Mouse (Mus musculus) forebrain, embryonic 13.5 days (tissue): ENCODE data around the gene Flna. TPM values are rescaled to one million over a fixed set of nuclear protein-coding genes. Genes with fewer than 3 reads are reported as not detected.
"Not testable (repeated sequence)": the region's sequence is repeated elsewhere in the genome, so short reads cannot be mapped to it uniquely, and the experiment has no call there.

Experiments
- ATAC-seq: fragments of 200-750 bp; cut with Nextera tagmentation; 2 replicates; pipeline ENCODE4 v1.8.0; 2017
- H3K27ac ChIP-seq: fragments of 300-500 bp; sonication (generic); 2 replicates; pipeline ENCODE4 v1.5.1; 2015; ENCODE audit warnings: inconsistent platforms, mild to moderate bottlenecking, moderate library complexity
- H3K27me3 ChIP-seq: fragments of 300-500 bp; sonication (generic); 2 replicates; pipeline ENCODE4 v1.6.1; 2015; ENCODE audit warnings: mild to moderate bottlenecking, inconsistent platforms
- H3K36me3 ChIP-seq: fragments of 300-500 bp; sonication (generic); 2 replicates; pipeline ENCODE4 v1.6.1; 2015; ENCODE audit warnings: mild to moderate bottlenecking, inconsistent platforms; ENCODE audit not compliant: poor library complexity, severe bottlenecking
- H3K4me1 ChIP-seq: fragments of 300-500 bp; sonication (generic); 2 replicates; pipeline ENCODE4 v1.6.1; 2015; ENCODE audit warnings: inconsistent platforms
- H3K4me2 ChIP-seq: fragments of 300-500 bp; sonication (generic); 2 replicates; pipeline ENCODE4 v1.6.1; 2015; ENCODE audit warnings: inconsistent platforms, mild to moderate bottlenecking, moderate library complexity
- H3K4me3 ChIP-seq: fragments of 300-500 bp; sonication (generic); 2 replicates; pipeline ENCODE4 v1.5.1; 2015; ENCODE audit warnings: mild to moderate bottlenecking, inconsistent platforms
- H3K9ac ChIP-seq: fragments of 300-500 bp; sonication (generic); 2 replicates; pipeline ENCODE4 v1.6.1; 2015; ENCODE audit warnings: mild to moderate bottlenecking, inconsistent platforms
- H3K9me3 ChIP-seq: fragments of 300-500 bp; sonication (generic); replicated peaks from 2 replicates; pipeline ENCODE4 v1.6.1; 2016; ENCODE audit warnings: inconsistent platforms
- WGBS: fragments of 180-500 bp; shearing (Covaris S2); methylation state at CpG from one replicate; pipeline ENCODE4 v1.1.7; 2015; 5-methylcytosine and 5-hydroxymethylcytosine counted together
- polyA plus RNA-seq: library from polyadenylated mRNA; unstranded; fragments of >200 nt; fragmentation: Nextera tagmentation; extraction: Ambion mirVana; gene quantifications from 2 replicates; pipeline ENCODE4 v1.2.1, GENCODE M21; 2015

Flna gene
- polyA plus RNA-seq, 1 experiment from 2014 or later, result 102 TPM

GRCm38 (mm10) chrX:74244614-74245083 is 5.0 kb downstream of the Flna start:
- Histone ChIP-seq H3K27me3 (no peaks in the 10 kb centered on the region), H3K36me3 (peaks cover 34% of the 10 kb centered on the region), H3K9me3 (no peaks in the 10 kb centered on the region), H3K9ac (peak overlapping the region; percentile 80), H3K4me2 (peak overlapping the region; percentile 69), H3K4me1 (peaks cover 19% of the 10 kb centered on the region), H3K27ac (peak overlapping the region; percentile 91), H3K4me3 (peak overlapping the region; percentile 58)
- WGBS, result 11% methylated on average over 3 of the region's 3 CpGs
- peak; percentile 36 for ATAC-seq

DNA sequence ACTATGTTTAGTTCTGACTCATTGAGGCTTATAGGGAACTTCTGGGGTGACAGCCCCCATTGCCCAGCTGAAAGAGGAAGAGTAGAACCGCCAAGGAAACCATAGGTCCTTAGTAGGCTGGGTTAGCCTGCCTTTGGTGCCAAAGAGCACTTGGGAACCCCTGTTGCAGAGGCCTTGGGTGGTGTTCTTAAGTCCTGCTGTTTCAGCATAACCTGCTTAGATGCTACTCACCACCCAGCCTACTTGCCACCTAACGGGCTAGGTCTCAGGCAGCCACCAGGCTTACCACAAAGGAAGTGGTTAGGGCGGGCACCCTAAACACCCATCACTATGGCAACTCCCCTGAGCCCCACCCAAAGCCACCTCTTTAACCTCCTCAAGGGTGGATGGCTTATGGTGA is 5.8 kb downstream of the Flna start:
- H3K9ac ChIP-seq, result peak overlapping the region; percentile 80
- no peaks in the 10 kb centered on the region for H3K9me3 ChIP-seq
- no peak for ATAC-seq
- WGBS, result 70% methylated on average over 3 of the region's 3 CpGs
- no peaks in the 10 kb centered on the region for H3K27me3 ChIP-seq
- peaks cover 43% of the 10 kb centered on the region for H3K36me3 ChIP-seq
- H3K27ac ChIP-seq, result 0 out of 2 replicates have a peak overlapping the region, but pooled peaks have one; percentile 6
- H3K4me2 ChIP-seq, result peak overlapping the region; percentile 69
- H3K4me3 ChIP-seq, result peak overlapping the region; percentile 58
- H3K4me1 ChIP-seq, result peaks cover 12% of the 10 kb centered on the region

DNA sequence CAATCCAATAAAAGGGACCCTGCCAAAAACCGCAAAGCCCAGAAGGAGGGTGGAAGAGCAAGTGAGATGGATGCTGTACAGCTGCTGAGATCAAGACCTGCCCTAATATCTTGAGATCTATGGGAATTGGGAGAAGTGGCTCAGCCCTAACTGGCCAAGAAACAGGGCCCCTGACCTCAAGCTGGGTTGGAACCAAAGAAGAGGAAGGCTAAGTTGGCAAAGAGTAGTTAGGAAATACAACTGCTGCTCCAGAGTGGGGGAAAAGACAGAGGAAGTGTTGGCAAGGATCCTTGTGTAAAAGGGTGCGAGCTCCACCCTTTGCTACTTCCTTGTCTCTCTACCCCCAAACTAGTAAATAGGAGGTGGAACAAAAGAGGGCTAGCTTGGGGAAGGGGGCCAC is 6.2 kb downstream of the Flna start:
- Histone ChIP-seq H3K27me3 (no peaks in the 10 kb centered on the region), H3K9me3 (no peaks in the 10 kb centered on the region), H3K4me2 (peak overlapping the region; percentile 69), H3K4me1 (peaks cover 12% of the 10 kb centered on the region), H3K36me3 (peaks cover 47% of the 10 kb centered on the region), H3K27ac (0 out of 2 replicates have a peak overlapping the region, but pooled peaks have one; percentile 6), H3K4me3 (peak overlapping the region; percentile 58), H3K9ac (peak overlapping the region; percentile 80)
- WGBS, result 78% methylated on average over 2 of the region's 2 CpGs
- ATAC-seq, result no peak

- Histone ChIP-seq H3K9me3 (no peaks in the 10 kb centered on the region), H3K36me3 (peaks cover 74% of the 10 kb centered on the region), H3K27ac (no peak overlapping the region), H3K27me3 (no peaks in the 10 kb centered on the region), H3K4me3 (no peak overlapping the region), H3K4me1 (peaks cover 12% of the 10 kb centered on the region), H3K4me2 (no peak overlapping the region), H3K9ac (no peak overlapping the region)
- 89% methylated on average over 4 of the region's 4 CpGs for WGBS
- ATAC-seq, result no peak
Observed at GRCm38 (mm10) chrX:74240332-74240731, 9.3 kb downstream of the Flna start.

- no peaks in the 10 kb centered on the region for H3K27me3 ChIP-seq
- no peak overlapping the region for H3K4me3 ChIP-seq
- H3K4me2 ChIP-seq, result no peak overlapping the region
- H3K9me3 ChIP-seq, result no peaks in the 10 kb centered on the region
- H3K4me1 ChIP-seq, result no peaks in the 10 kb centered on the region
- 96% methylated on average over 5 of the region's 5 CpGs for WGBS
- H3K9ac ChIP-seq, result no peak overlapping the region
- ATAC-seq, result no peak
- H3K27ac ChIP-seq, result no peak overlapping the region
- peaks cover 96% of the 10 kb centered on the region for H3K36me3 ChIP-seq
Observed at GRCm38 (mm10) chrX:74233196-74233595, 16.4 kb downstream of the Flna start.

DNA sequence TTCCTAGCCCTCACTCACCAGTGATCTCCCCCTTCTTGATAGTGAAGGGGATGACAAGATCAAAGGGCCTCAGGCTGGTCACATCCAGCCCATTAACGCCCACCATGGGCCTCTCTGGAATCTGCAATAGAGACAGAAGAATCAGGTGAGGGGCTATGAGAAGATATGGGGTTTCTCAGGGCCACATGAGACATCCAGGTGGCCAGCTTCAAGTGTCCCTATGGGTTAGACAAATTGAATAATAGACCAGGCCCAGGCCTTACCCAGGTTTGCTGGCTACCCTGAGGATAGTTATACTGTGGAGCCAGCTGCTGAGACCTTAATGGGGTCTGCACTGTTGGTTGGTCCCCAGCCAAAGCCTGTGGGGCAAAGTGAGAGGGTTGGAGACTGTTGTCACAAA is 19.6 kb downstream of the Flna start:
- H3K27ac ChIP-seq, result no peak overlapping the region
- H3K4me3 ChIP-seq, result no peak overlapping the region
- WGBS, result 76% methylated on average over 1 of the region's 1 CpGs
- H3K36me3 ChIP-seq, result peaks cover 100% of the 10 kb centered on the region
- no peak overlapping the region for H3K4me2 ChIP-seq
- no peaks in the 10 kb centered on the region for H3K9me3 ChIP-seq
- no peaks in the 10 kb centered on the region for H3K4me1 ChIP-seq
- H3K9ac ChIP-seq, result no peak overlapping the region
- H3K27me3 ChIP-seq, result no peaks in the 10 kb centered on the region
- ATAC-seq, result no peak

DNA sequence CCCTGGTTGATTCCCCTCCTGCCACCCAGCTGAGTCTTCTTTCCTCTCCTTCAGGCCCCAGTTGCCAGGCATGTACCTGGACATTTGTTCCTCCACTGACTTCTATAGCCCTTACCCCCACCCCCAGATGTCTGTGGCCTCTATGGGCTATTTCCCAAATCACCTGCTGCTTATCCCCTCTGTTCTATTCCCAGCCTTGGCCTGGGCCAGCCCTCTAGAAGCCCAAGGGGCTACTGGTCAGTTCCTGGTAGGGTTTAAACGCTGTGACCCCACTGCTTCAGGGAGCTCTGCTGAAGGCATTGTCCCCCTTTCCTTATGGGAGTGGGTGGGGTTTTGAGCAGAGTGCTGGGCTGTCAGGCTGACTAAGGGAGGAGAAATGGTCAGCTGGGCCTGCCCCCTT is 29.5 kb downstream of the Flna start:
- WGBS, result 46% methylated on average over 1 of the region's 1 CpGs
- not testable (repeated sequence) for H3K27me3 ChIP-seq, H3K9me3 ChIP-seq, H3K4me2 ChIP-seq, H3K4me1 ChIP-seq, H3K9ac ChIP-seq, H3K27ac ChIP-seq, H3K4me3 ChIP-seq
- H3K36me3 ChIP-seq, result peaks cover 28% of the 10 kb centered on the region
- ATAC-seq, result 0 out of 2 replicates have a peak, but pooled peaks have one; percentile 10

DNA sequence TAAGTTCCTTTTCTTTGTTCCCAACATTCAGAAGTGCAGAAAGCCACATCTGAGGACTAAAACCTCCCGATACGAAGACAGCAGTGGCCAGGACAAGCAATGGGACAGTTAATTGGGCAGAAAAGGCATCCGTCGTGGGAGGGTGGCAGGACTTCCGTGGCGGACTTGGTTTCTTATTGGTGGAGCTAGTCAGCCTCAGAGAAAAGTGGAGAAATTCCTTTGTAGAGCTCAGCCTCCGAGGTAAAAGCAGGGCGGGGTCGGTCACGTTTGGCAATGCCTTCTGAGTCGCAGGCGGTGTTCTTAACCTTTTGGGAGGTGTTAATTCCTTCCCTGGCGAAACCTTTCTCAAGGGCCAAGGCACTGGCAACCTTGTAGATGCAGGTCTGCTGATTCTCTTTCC is 30.2 kb downstream of the Flna start:
- Histone ChIP-seq H3K4me1 (no peaks in the 10 kb centered on the region), H3K27me3 (no peaks in the 10 kb centered on the region), H3K9me3 (no peaks in the 10 kb centered on the region), H3K4me3 (no peak overlapping the region), H3K9ac (no peak overlapping the region), H3K36me3 (peaks cover 22% of the 10 kb centered on the region), H3K27ac (no peak overlapping the region), H3K4me2 (no peak overlapping the region)
- no peak for ATAC-seq
- WGBS, result 67% methylated on average over 13 of the region's 13 CpGs

DNA sequence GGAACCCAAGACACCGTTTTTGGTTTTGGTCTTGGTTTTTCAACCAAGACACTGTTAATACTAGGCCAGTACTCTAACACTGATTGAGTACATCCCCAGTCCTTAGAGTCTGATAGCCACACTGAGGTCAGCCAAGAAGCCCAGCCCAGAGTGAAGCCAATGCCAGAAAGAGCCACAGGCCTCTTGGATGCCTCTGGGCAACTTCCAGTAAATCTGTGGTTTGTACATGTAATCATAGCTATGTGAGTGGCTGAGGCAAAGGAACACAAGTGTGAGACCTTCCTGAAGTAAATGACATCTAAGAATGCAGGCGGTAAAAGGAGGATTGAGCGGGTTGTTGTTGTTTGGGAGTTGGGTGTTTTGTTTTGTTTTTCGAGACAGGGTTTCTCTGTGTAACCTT is 31.1 kb downstream of the Flna start:
- 91% methylated on average over 4 of the region's 4 CpGs for WGBS
- Histone ChIP-seq H3K9me3 (no peaks in the 10 kb centered on the region; the same call in 1 of the 2 replicates), H3K36me3 (peaks cover 13% of the 10 kb centered on the region), H3K4me2 (no peak overlapping the region), H3K27me3 (no peaks in the 10 kb centered on the region), H3K4me1 (no peaks in the 10 kb centered on the region), H3K4me3 (no peak overlapping the region), H3K27ac (no peak overlapping the region), H3K9ac (no peak overlapping the region)
- no peak for ATAC-seq

- H3K4me1 ChIP-seq, result no peaks in the 10 kb centered on the region
- no peak overlapping the region for H3K9ac ChIP-seq
- no peak overlapping the region for H3K4me3 ChIP-seq
- no peak for ATAC-seq
- no peaks in the 10 kb centered on the region for H3K27me3 ChIP-seq
- no peak overlapping the region for H3K4me2 ChIP-seq
- WGBS, result 85% methylated on average over 2 of the region's 2 CpGs
- H3K27ac ChIP-seq, result no peak overlapping the region
- H3K9me3 ChIP-seq, result no peaks in the 10 kb centered on the region
- no peaks in the 10 kb centered on the region for H3K36me3 ChIP-seq
Observed at GRCm38 (mm10) chrX:74203556-74203955, 46.1 kb downstream of the Flna start.

DNA sequence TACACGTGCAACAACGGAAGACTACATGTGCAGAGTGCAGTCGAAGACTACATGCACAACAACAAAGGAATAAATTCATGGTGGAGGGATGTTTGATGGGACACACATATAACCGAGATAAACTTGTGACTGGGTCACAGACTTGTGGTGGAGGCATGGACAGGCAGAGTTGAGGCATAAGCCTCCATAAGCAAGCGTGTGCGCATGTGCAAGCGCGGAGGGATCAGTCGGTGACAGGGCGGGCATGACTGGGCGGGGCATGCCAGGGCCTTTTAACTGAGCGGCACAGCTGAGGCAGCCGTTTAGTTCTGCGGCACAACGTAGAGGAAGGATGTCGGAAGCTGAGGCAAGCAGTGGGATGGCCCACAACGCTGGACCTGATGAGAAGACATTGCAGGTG is 72.7 kb downstream of the Flna start, which contains the start of gene Tktl1:
TSS of gene Tktl1 (plus strand) at position 301 of the 400 bp plus-strand sequence.
- no peak for ATAC-seq
- Histone ChIP-seq H3K4me2 (no peak within 1 kb of the TSS), H3K27me3 (no peaks in the 10 kb centered on the region), H3K27ac (no peak within 1 kb of the TSS), H3K9ac (no peak within 1 kb of the TSS), H3K4me3 (no peak within 1 kb of the TSS), H3K4me1 (no peaks in the 10 kb centered on the region), H3K9me3 (no peaks in the 10 kb centered on the region), H3K36me3 (no peaks in the 10 kb centered on the region)
- 91% methylated on average over 16 of the region's 17 CpGs for WGBS
